Mouse (Mus musculus) MEL (cell line): Measurements from ENCODE around the gene Ube4a. TPM values are rescaled to one million over a fixed set of nuclear protein-coding genes. Genes with fewer than 3 reads are reported as not detected.

Experiments
- DNase-seq: peaks from one replicate; pipeline ENCODE4 v3.0.0; 2011; ENCODE audit warnings: low read depth, low spot score
- H3K27ac ChIP-seq: 2 replicates; pipeline ENCODE4 v1.5.1; 2012; ENCODE audit warnings: low read depth, mild to moderate bottlenecking, control low read depth, low read length, moderate library complexity; ENCODE audit not compliant: control insufficient read depth
- H3K27me3 ChIP-seq, 2 experiments: fragments of 150-350 bp in 1 of 2; sonication (generic) in 1 of 2; 2 replicates each; pipeline ENCODE4 v1.6.1; 2012; ENCODE audit warnings: low read length in 2 of 2, mild to moderate bottlenecking in 2 of 2, improper control_type of control experiment in 1 of 2, moderate library complexity in 1 of 2; ENCODE audit not compliant: insufficient read depth in 2 of 2, control insufficient read depth in 1 of 2
- H3K36me3 ChIP-seq, 2 experiments: 2 replicates each; pipeline ENCODE4 v1.6.1; 2012 to 2014; ENCODE audit warnings: low read length in 2 of 2, improper control_type of control experiment in 1 of 2, inconsistent platforms in 1 of 2, mild to moderate bottlenecking in 1 of 2; ENCODE audit not compliant: insufficient read depth in 2 of 2, control insufficient read depth in 1 of 2
- H3K4me1 ChIP-seq, 2 experiments: fragments of 150-350 bp in 1 of 2; sonication (generic) in 1 of 2; 2 replicates each; pipeline ENCODE4 v1.6.1; 2012; ENCODE audit warnings: low read length in 2 of 2, improper control_type of control experiment in 1 of 2, mild to moderate bottlenecking in 1 of 2; ENCODE audit not compliant: insufficient read depth in 2 of 2, control insufficient read depth in 1 of 2
- H3K4me3 ChIP-seq, 2 experiments: fragments of 150-350 bp in 1 of 2; sonication (generic) in 1 of 2; 2 replicates each; pipeline ENCODE4 v1.5.1; 2012; ENCODE audit warnings: low read depth in 2 of 2, low read length in 2 of 2, mild to moderate bottlenecking in 2 of 2, moderate library complexity in 2 of 2, control low read depth in 1 of 2, improper control_type of control experiment in 1 of 2; ENCODE audit not compliant: control insufficient read depth in 1 of 2, insufficient read depth in 1 of 2
- H3K79me2 ChIP-seq: 2 replicates; pipeline ENCODE4 v1.6.1; 2012; ENCODE audit warnings: mild to moderate bottlenecking, low read length, moderate library complexity; ENCODE audit not compliant: control insufficient read depth, poor library complexity, insufficient read depth
- H3K9ac ChIP-seq: 2 replicates; pipeline ENCODE4 v1.6.1; 2012; ENCODE audit warnings: low read depth, mild to moderate bottlenecking, control low read depth, low read length, moderate library complexity; ENCODE audit not compliant: control insufficient read depth, poor library complexity, severe bottlenecking
- H3K9me3 ChIP-seq: fragments of 150-350 bp; sonication (generic); replicated peaks from 2 replicates; pipeline ENCODE4 v1.6.1; 2012; ENCODE audit warnings: mild to moderate bottlenecking, low read length, improper control_type of control experiment, moderate library complexity; ENCODE audit not compliant: insufficient read depth
- BHLHE40 ChIP-seq: IDR thresholded peaks from 2 replicates; pipeline ENCODE4 v1.6.1; 2012; ENCODE audit warnings: low read depth, mild to moderate bottlenecking, inconsistent platforms, low read length, improper control_type of control experiment, borderline replicate concordance
- CHD1 ChIP-seq: IDR thresholded peaks from 2 replicates; pipeline ENCODE4 v1.6.1; 2012; ENCODE audit warnings: low read depth, mild to moderate bottlenecking, inconsistent platforms, low read length, improper control_type of control experiment
- CHD2 ChIP-seq: IDR thresholded peaks from 2 replicates; pipeline ENCODE4 v1.6.1; 2011; ENCODE audit warnings: low read length, improper control_type of control experiment
- CTCF ChIP-seq, 3 experiments: IDR thresholded peaks in 2 of 3; conservative IDR thresholded peaks in 1 of 3; 2 replicates each; pipeline ENCODE4 v1.5.1; 2011 to 2012; ENCODE audit warnings: low read length in 3 of 3, low read depth in 2 of 3, mild to moderate bottlenecking in 2 of 3, improper control_type of control experiment in 1 of 3, inconsistent platforms in 1 of 3, mixed read lengths in 1 of 3, moderate library complexity in 1 of 3; ENCODE audit not compliant: control insufficient read depth in 1 of 3, insufficient read depth in 1 of 3, poor library complexity in 1 of 3, severe bottlenecking in 1 of 3
- E2F4 ChIP-seq: IDR thresholded peaks from 2 replicates; pipeline ENCODE4 v1.6.1; 2011; ENCODE audit warnings: low read depth, low read length, improper control_type of control experiment, borderline replicate concordance
- ELF1 ChIP-seq: IDR thresholded peaks from 2 replicates; pipeline ENCODE4 v1.6.1; 2014; ENCODE audit warnings: low read depth, mild to moderate bottlenecking, inconsistent platforms, low read length, improper control_type of control experiment, moderate library complexity
- ETS1 ChIP-seq: IDR thresholded peaks from 2 replicates; pipeline ENCODE4 v1.6.1; 2012; ENCODE audit warnings: low read depth, mild to moderate bottlenecking, inconsistent platforms, low read length, improper control_type of control experiment, moderate library complexity
- GATA1 ChIP-seq: IDR thresholded peaks from 2 replicates; pipeline ENCODE4 v1.6.1; 2011; ENCODE audit warnings: low read depth, low read length, improper control_type of control experiment
- HCFC1 ChIP-seq: IDR thresholded peaks from 2 replicates; pipeline ENCODE4 v1.6.1; 2012; ENCODE audit warnings: low read depth, mild to moderate bottlenecking, inconsistent platforms, low read length, improper control_type of control experiment, moderate library complexity
- JUND ChIP-seq: IDR thresholded peaks from 2 replicates; pipeline ENCODE4 v1.6.1; 2011; ENCODE audit warnings: low read depth, mild to moderate bottlenecking, improper control_type of control experiment, low read length
- KAT2A ChIP-seq: conservative IDR thresholded peaks from 2 replicates; pipeline ENCODE4 v1.6.1; 2012; ENCODE audit warnings: low read depth, low read length, improper control_type of control experiment, inconsistent platforms
- MAFK ChIP-seq: IDR thresholded peaks from 2 replicates; pipeline ENCODE4 v1.6.1; 2011; ENCODE audit warnings: low read depth, mild to moderate bottlenecking, low read length, improper control_type of control experiment, borderline replicate concordance
- MAX ChIP-seq: IDR thresholded peaks from 2 replicates; pipeline ENCODE4 v1.6.1; 2011; ENCODE audit warnings: low read length, improper control_type of control experiment
- MAZ ChIP-seq: IDR thresholded peaks from 2 replicates; pipeline ENCODE4 v1.6.1; 2012; ENCODE audit warnings: low read depth, mild to moderate bottlenecking, inconsistent platforms, low read length, improper control_type of control experiment
- MEF2A ChIP-seq: IDR thresholded peaks from 2 replicates; pipeline ENCODE4 v1.6.1; 2014; ENCODE audit warnings: low read depth, mild to moderate bottlenecking, inconsistent platforms, low read length, improper control_type of control experiment; ENCODE audit not compliant: poor library complexity, insufficient replicate concordance, severe bottlenecking; ENCODE audit errors: extremely low read depth
- MXI1 ChIP-seq: IDR thresholded peaks from 2 replicates; pipeline ENCODE4 v1.6.1; 2011; ENCODE audit warnings: mild to moderate bottlenecking, low read depth, low read length, improper control_type of control experiment
- MYB ChIP-seq: IDR thresholded peaks from 2 replicates; pipeline ENCODE4 v1.6.1; 2011; ENCODE audit warnings: mild to moderate bottlenecking, low read depth, low read length, improper control_type of control experiment
- MYC ChIP-seq: IDR thresholded peaks from 2 replicates; pipeline ENCODE4 v1.6.1; 2011; ENCODE audit warnings: low read depth, mild to moderate bottlenecking, low read length, improper control_type of control experiment, moderate library complexity
- NELFE ChIP-seq: IDR thresholded peaks from 2 replicates; pipeline ENCODE4 v1.6.1; 2011; ENCODE audit warnings: low read depth, low read length, improper control_type of control experiment
- POLR2A ChIP-seq, 2 experiments: IDR thresholded peaks; 2 replicates each; pipeline ENCODE4 v1.6.1; 2011 to 2012; ENCODE audit warnings: low read length in 2 of 2, mild to moderate bottlenecking in 2 of 2, control low read depth in 1 of 2, improper control_type of control experiment in 1 of 2, low read depth in 1 of 2, moderate library complexity in 1 of 2; ENCODE audit not compliant: control insufficient read depth in 1 of 2, insufficient read depth in 1 of 2, poor library complexity in 1 of 2
- RCOR1 ChIP-seq: IDR thresholded peaks from 2 replicates; pipeline ENCODE4 v1.6.1; 2012; ENCODE audit warnings: low read depth, mild to moderate bottlenecking, inconsistent platforms, low read length, improper control_type of control experiment
- SIN3A ChIP-seq: IDR thresholded peaks from 2 replicates; pipeline ENCODE4 v1.6.1; 2012; ENCODE audit warnings: low read length, improper control_type of control experiment, inconsistent platforms
- SMC3 ChIP-seq: IDR thresholded peaks from 2 replicates; pipeline ENCODE4 v1.6.1; 2011; ENCODE audit warnings: low read depth, low read length, improper control_type of control experiment
- TAL1 ChIP-seq: IDR thresholded peaks from 2 replicates; pipeline ENCODE4 v1.6.1; 2012; ENCODE audit warnings: mild to moderate bottlenecking, inconsistent platforms, low read length, moderate library complexity, mixed read lengths
- TCF12 ChIP-seq: IDR thresholded peaks from 2 replicates; pipeline ENCODE4 v1.6.1; 2014; ENCODE audit warnings: low read depth, mild to moderate bottlenecking, inconsistent platforms, low read length, improper control_type of control experiment, moderate library complexity
- UBTF ChIP-seq: IDR thresholded peaks from 2 replicates; pipeline ENCODE4 v1.6.1; 2012; ENCODE audit warnings: low read depth, mild to moderate bottlenecking, inconsistent platforms, low read length, improper control_type of control experiment, moderate library complexity, borderline replicate concordance; ENCODE audit not compliant: insufficient read depth
- USF1 ChIP-seq: IDR thresholded peaks from 2 replicates; pipeline ENCODE4 v1.6.1; 2014; ENCODE audit warnings: low read depth, mild to moderate bottlenecking, inconsistent platforms, low read length, improper control_type of control experiment, moderate library complexity
- USF2 ChIP-seq, 2 experiments: IDR thresholded peaks; 2 replicates each; pipeline ENCODE4 v1.6.1; 2011 to 2012; ENCODE audit warnings: improper control_type of control experiment in 2 of 2, low read length in 2 of 2, borderline replicate concordance in 1 of 2, inconsistent platforms in 1 of 2, low read depth in 1 of 2, mild to moderate bottlenecking in 1 of 2; ENCODE audit not compliant: insufficient read depth in 1 of 2
- ZC3H11A ChIP-seq: IDR thresholded peaks from 2 replicates; pipeline ENCODE4 v1.6.1; 2012; ENCODE audit warnings: low read depth, mild to moderate bottlenecking, inconsistent platforms, low read length, improper control_type of control experiment
- ZKSCAN1 ChIP-seq: IDR thresholded peaks from 2 replicates; pipeline ENCODE4 v1.6.1; 2012; ENCODE audit warnings: low read depth, mild to moderate bottlenecking, inconsistent platforms, low read length, improper control_type of control experiment, moderate library complexity
- polyA plus RNA-seq, 2 experiments: library from polyadenylated mRNA; stranded (reverse) in 1 of 2; unstranded in 1 of 2; fragments of >175 nt in 1 of 2; fragments of >200 nt in 1 of 2; gene quantifications; 2 replicates each; pipeline versions ENCODE4 v1.2.1 to v1.2.4; 2012; ENCODE audit warnings: low replicate concordance in 2 of 2, low read depth in 1 of 2; ENCODE audit not compliant: insufficient read length in 2 of 2, insufficient read depth in 1 of 2, missing spikeins in 1 of 2
- total RNA-seq: library from RNA; depleted of rRNA; stranded (reverse); fragments of 300-350 nt; gene quantifications from 2 replicates; pipeline ENCODE4 v1.2.3, GENCODE M21; 2012

The Ube4a gene
- total and polyA plus RNA-seq, 3 experiments: 24.2 to 37.9 (median 32.8) TPM

GRCm38 (mm10) chr9:44888114-44888624, 77.2 kb downstream of the Ube4a start:
- Histone ChIP-seq H3K9me3 (no peaks in the 10 kb centered on the region), H3K9ac (no peak overlapping the region), H3K4me1 (peaks cover 0 to 19% of the 10 kb centered on the region in 2 experiments; a peak in 3 of 4 replicates), H3K27ac (no peak overlapping the region), H3K36me3 (peaks cover 0 to 13% of the 10 kb centered on the region in 2 experiments; a peak in 2 of 4 replicates)
- no peak for DNase-seq
- TF ChIP-seq BHLHE40 (no peak), JUND (no peak), SIN3A (no peak), SMC3 (no peak), GATA1 (no peak), CHD1 (no peak), MAX (no peak), ZC3H11A (no peak), UBTF (no peak), MYC (no peak), ZKSCAN1 (no peak), MXI1 (no peak), TAL1 (no peak), CHD2 (no peak)
- TF ChIP-seq, all 39 proteins: peak for 0
- Histone ChIP-seq H3K79me2 (no peaks in the 10 kb centered on the region), H3K4me3 (no peak overlapping the region), H3K27me3 (peaks cover 0 to 5% of the 10 kb centered on the region in 2 experiments; a peak in 1 of 4 replicates)

DNA sequence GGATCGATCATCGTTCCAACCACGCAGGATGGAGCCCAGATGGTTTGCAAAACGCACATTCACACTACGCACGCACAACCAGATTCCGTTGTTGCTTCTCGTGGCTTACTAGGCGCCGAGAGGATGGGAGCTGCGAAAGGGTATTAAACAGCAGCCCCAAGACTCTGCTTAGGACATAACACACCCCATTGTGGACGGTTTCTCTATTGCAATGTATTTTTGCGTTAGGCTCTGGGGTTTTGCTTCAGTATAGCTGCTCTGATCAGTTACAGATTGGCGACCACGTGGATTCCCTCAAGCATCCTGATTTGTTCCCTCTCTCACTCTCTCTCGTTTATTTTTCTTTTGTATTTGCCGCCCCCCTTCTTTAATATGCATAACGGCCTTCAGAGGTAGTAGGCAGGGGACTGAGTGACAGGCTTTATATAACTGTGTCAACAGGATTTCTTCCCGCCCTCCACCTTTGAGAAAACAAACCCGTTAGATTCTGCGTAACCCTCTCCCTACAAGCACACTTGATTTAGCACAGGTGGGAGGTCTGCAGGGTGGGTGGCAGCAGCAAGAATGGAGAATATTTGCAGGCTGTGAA, 82.3 kb downstream of the Ube4a start:
- DNase-seq: peak; percentile 79
- Histone ChIP-seq H3K9me3 (no peaks in the 10 kb centered on the region), H3K36me3 (peaks cover 2 to 9% of the 10 kb centered on the region in 2 experiments; a peak in 3 of 4 replicates), H3K27me3 (peaks cover 0 to 2% of the 10 kb centered on the region in 2 experiments; a peak in 1 of 4 replicates), H3K79me2 (peaks cover 33% of the 10 kb centered on the region), H3K27ac (peak overlapping the region; percentile 26), H3K4me1 (peaks cover 2 to 9% of the 10 kb centered on the region in 2 experiments; a peak in 2 of 4 replicates), H3K9ac (peak overlapping the region; percentile 67), H3K4me3 (peak overlapping the region; percentile 76 to 79)
- TF ChIP-seq NELFE (0 out of 2 replicates have a peak, but pooled peaks have one; percentile 28), MXI1 (peak; percentile 37; the same call in 1 of the 2 replicates), KAT2A (no peak), MYB (no peak), POLR2A (IDR thresholded peaks at IDR 0.05; ENCODE audit: control insufficient read depth in 1 of 2, insufficient read depth in 1 of 2, low read depth in 1 of 2, low read length in 2 of 2, poor library complexity in 1 of 2) (no peak), SIN3A (peak; percentile 42; the same call in 1 of the 2 replicates), MAFK (no peak), ETS1 (0 out of 2 replicates have a peak, but pooled peaks have one; percentile 4), TCF12 (no peak), CTCF (IDR thresholded peaks at IDR 0.05 in 2 of 3, conservative IDR thresholded peaks at IDR 0.05 in 1 of 3; ENCODE audit: control insufficient read depth in 1 of 3, insufficient read depth in 1 of 3, low read depth in 2 of 3, low read length in 3 of 3, poor library complexity in 1 of 3, severe bottlenecking in 1 of 3) (peak in 1 of 3 experiments; percentile 8; a peak in 1 of 6 replicates), MEF2A (no peak), ELF1 (no peak), RCOR1 (no peak), E2F4 (0 out of 2 replicates have a peak, but pooled peaks have one; percentile 41), HCFC1 (no peak), USF1 (peak; percentile 62), CHD2 (no peak), MYC (peak; percentile 68), USF2 (IDR thresholded peaks at IDR 0.05; ENCODE audit: borderline replicate concordance in 1 of 2, insufficient read depth in 1 of 2, low read depth in 1 of 2, low read length in 2 of 2) (no peak), GATA1 (no peak), MAZ (no peak)
